Mouse (Mus musculus) forebrain, embryonic 13.5 days (tissue): ENCODE results near the gene Rab29. TPM values are rescaled to one million over a fixed set of nuclear protein-coding genes. Genes with fewer than 3 reads are reported as not detected.
"Not testable (repeated sequence)": the region's sequence is repeated elsewhere in the genome, so short reads cannot be mapped to it uniquely, and the experiment has no call there.

Experiments
- ATAC-seq: fragments of 200-750 bp; cut with Nextera tagmentation; 2 replicates; pipeline ENCODE4 v1.8.0; 2017
- H3K27ac ChIP-seq: fragments of 300-500 bp; sonication (generic); 2 replicates; pipeline ENCODE4 v1.5.1; 2015; ENCODE audit warnings: inconsistent platforms, mild to moderate bottlenecking, moderate library complexity
- H3K27me3 ChIP-seq: fragments of 300-500 bp; sonication (generic); 2 replicates; pipeline ENCODE4 v1.6.1; 2015; ENCODE audit warnings: mild to moderate bottlenecking, inconsistent platforms
- H3K36me3 ChIP-seq: fragments of 300-500 bp; sonication (generic); 2 replicates; pipeline ENCODE4 v1.6.1; 2015; ENCODE audit warnings: mild to moderate bottlenecking, inconsistent platforms; ENCODE audit not compliant: poor library complexity, severe bottlenecking
- H3K4me1 ChIP-seq: fragments of 300-500 bp; sonication (generic); 2 replicates; pipeline ENCODE4 v1.6.1; 2015; ENCODE audit warnings: inconsistent platforms
- H3K4me2 ChIP-seq: fragments of 300-500 bp; sonication (generic); 2 replicates; pipeline ENCODE4 v1.6.1; 2015; ENCODE audit warnings: inconsistent platforms, mild to moderate bottlenecking, moderate library complexity
- H3K4me3 ChIP-seq: fragments of 300-500 bp; sonication (generic); 2 replicates; pipeline ENCODE4 v1.5.1; 2015; ENCODE audit warnings: mild to moderate bottlenecking, inconsistent platforms
- H3K9ac ChIP-seq: fragments of 300-500 bp; sonication (generic); 2 replicates; pipeline ENCODE4 v1.6.1; 2015; ENCODE audit warnings: mild to moderate bottlenecking, inconsistent platforms
- H3K9me3 ChIP-seq: fragments of 300-500 bp; sonication (generic); replicated peaks from 2 replicates; pipeline ENCODE4 v1.6.1; 2016; ENCODE audit warnings: inconsistent platforms
- WGBS: fragments of 180-500 bp; shearing (Covaris S2); methylation state at CpG from one replicate; pipeline ENCODE4 v1.1.7; 2015; 5-methylcytosine and 5-hydroxymethylcytosine counted together
- polyA plus RNA-seq: library from polyadenylated mRNA; unstranded; fragments of >200 nt; fragmentation: Nextera tagmentation; extraction: Ambion mirVana; gene quantifications from 2 replicates; pipeline ENCODE4 v1.2.1, GENCODE M21; 2015

Gene Rab29
- 8.5 and 9.2 TPM in 2 replicates for polyA plus RNA-seq

GRCm38 (mm10) chr1:131867093-131867945, at the start of gene Rab29:
Rab29 (plus strand) TSS chr1:131867224.
- under 1% methylated on average over 46 of the region's 46 CpGs for WGBS
- Histone ChIP-seq H3K4me1 (peaks cover 6% of the 10 kb centered on the region), H3K4me3 (peak within 1 kb of the TSS; percentile 57), H3K4me2 (peak within 1 kb of the TSS; percentile 75), H3K27me3 (0 out of 2 replicates have a peak, but pooled peaks cover 8% of the 10 kb centered on the region), H3K27ac (no peak within 1 kb of the TSS), H3K36me3 (no peaks in the 10 kb centered on the region), H3K9ac (peak within 1 kb of the TSS; percentile 56), H3K9me3 (no peaks in the 10 kb centered on the region)
- peak; percentile 98 for ATAC-seq

GRCm38 (mm10) chr1:131820353-131820752, 46.7 kb upstream of the Rab29 start:
- not testable (repeated sequence) for ATAC-seq, H3K4me2 ChIP-seq, H3K9me3 ChIP-seq, H3K36me3 ChIP-seq, H3K4me1 ChIP-seq, H3K27me3 ChIP-seq, H3K4me3 ChIP-seq, H3K27ac ChIP-seq, H3K9ac ChIP-seq
- WGBS, result 74% methylated on average over 9 of the region's 9 CpGs

GRCm38 (mm10) chr1:131820887-131821328, 46.1 kb upstream of the Rab29 start:
- Histone ChIP-seq H3K4me1 (no peaks in the 10 kb centered on the region), H3K9ac (no peak overlapping the region), H3K4me3 (no peak overlapping the region), H3K27ac (no peak overlapping the region), H3K36me3 (no peaks in the 10 kb centered on the region), H3K9me3 (0 out of 2 replicates have a peak, but pooled peaks cover 3% of the 10 kb centered on the region), H3K4me2 (no peak overlapping the region), H3K27me3 (no peaks in the 10 kb centered on the region)
- 68% methylated on average over 10 of the region's 10 CpGs for WGBS
- ATAC-seq, result peak; percentile 43; the same call in 1 of the 2 replicates

- Histone ChIP-seq H3K4me1 (peaks cover 2% of the 10 kb centered on the region; the same call in 1 of the 2 replicates), H3K27me3 (no peaks in the 10 kb centered on the region; the same call in 1 of the 2 replicates), H3K4me3 (no peak overlapping the region), H3K36me3 (no peaks in the 10 kb centered on the region), H3K9ac (no peak overlapping the region), H3K27ac (no peak overlapping the region), H3K4me2 (no peak overlapping the region), H3K9me3 (0 out of 2 replicates have a peak, but pooled peaks cover 3% of the 10 kb centered on the region)
- ATAC-seq, result no peak
- WGBS, result 77% methylated on average over 8 of the region's 8 CpGs
Observed at GRCm38 (mm10) chr1:131822292-131822691, 44.7 kb upstream of the Rab29 start.

GRCm38 (mm10) chr1:131822856-131823492, 44.0 kb upstream of the Rab29 start:
- 0 out of 2 replicates have a peak, but pooled peaks cover 3% of the 10 kb centered on the region for H3K9me3 ChIP-seq
- H3K9ac ChIP-seq, result no peak overlapping the region
- no peak overlapping the region for H3K4me3 ChIP-seq
- no peak for ATAC-seq
- H3K4me2 ChIP-seq, result no peak overlapping the region
- H3K27me3 ChIP-seq, result no peaks in the 10 kb centered on the region; the same call in 1 of the 2 replicates
- H3K27ac ChIP-seq, result no peak overlapping the region
- peaks cover 4% of the 10 kb centered on the region; the same call in 1 of the 2 replicates for H3K4me1 ChIP-seq
- 85% methylated on average over 1 of the region's 1 CpGs for WGBS
- H3K36me3 ChIP-seq, result no peaks in the 10 kb centered on the region

GRCm38 (mm10) chr1:131823563-131823962, 43.5 kb upstream of the Rab29 start:
- no peak overlapping the region for H3K9ac ChIP-seq
- no peaks in the 10 kb centered on the region; the same call in 1 of the 2 replicates for H3K27me3 ChIP-seq
- ATAC-seq, result no peak
- no peak overlapping the region for H3K4me2 ChIP-seq
- H3K9me3 ChIP-seq, result 0 out of 2 replicates have a peak, but pooled peaks cover 3% of the 10 kb centered on the region
- 68% methylated on average over 5 of the region's 5 CpGs for whole genome bisulfite sequencing
- H3K36me3 ChIP-seq, result no peaks in the 10 kb centered on the region
- no peak overlapping the region for H3K4me3 ChIP-seq
- H3K27ac ChIP-seq, result no peak overlapping the region
- peaks cover 6% of the 10 kb centered on the region; the same call in 1 of the 2 replicates for H3K4me1 ChIP-seq

- Histone ChIP-seq H3K9me3 (no peaks in the 10 kb centered on the region), H3K4me1 (peaks cover 17% of the 10 kb centered on the region), H3K4me2 (no peak overlapping the region), H3K4me3 (no peak overlapping the region), H3K27ac (no peak overlapping the region), H3K9ac (no peak overlapping the region), H3K27me3 (no peaks in the 10 kb centered on the region; the same call in 1 of the 2 replicates), H3K36me3 (no peaks in the 10 kb centered on the region)
- ATAC-seq, result no peak
- 91% methylated on average over 11 of the region's 11 CpGs for WGBS
Observed at GRCm38 (mm10) chr1:131824528-131825181, 42.4 kb upstream of the Rab29 start.

- Histone ChIP-seq H3K4me2 (peak within 1 kb of the TSS; percentile 87), H3K27ac (peak within 1 kb of the TSS; percentile 59), H3K36me3 (0 out of 2 replicates have a peak, but pooled peaks cover 11% of the 10 kb centered on the region), H3K4me3 (peak within 1 kb of the TSS; percentile 79), H3K9ac (peak within 1 kb of the TSS; percentile 81), H3K4me1 (peaks cover 36% of the 10 kb centered on the region), H3K27me3 (no peaks in the 10 kb centered on the region; the same call in 1 of the 2 replicates), H3K9me3 (no peaks in the 10 kb centered on the region)
- WGBS, result 3% methylated on average over 25 of the region's 25 CpGs
- ATAC-seq, result peak; percentile 50
Observed at GRCm38 (mm10) chr1:131827207-131827786, 39.7 kb upstream of the Rab29 start, which contains the start of gene Slc41a1. Slc41a1 (plus strand) TSS chr1:131827493.

- Histone ChIP-seq H3K27me3 (no peaks in the 10 kb centered on the region; the same call in 1 of the 2 replicates), H3K4me1 (peaks cover 42% of the 10 kb centered on the region), H3K27ac (peak overlapping the region; percentile 59), H3K9me3 (no peaks in the 10 kb centered on the region), H3K4me3 (peak overlapping the region; percentile 79), H3K36me3 (0 out of 2 replicates have a peak, but pooled peaks cover 11% of the 10 kb centered on the region), H3K9ac (peak overlapping the region; percentile 81), H3K4me2 (peak overlapping the region; percentile 87)
- peak; percentile 95 for ATAC-seq
- WGBS, result under 1% methylated on average over 35 of the region's 36 CpGs
Observed at GRCm38 (mm10) chr1:131827787-131828258, 39.2 kb upstream of the Rab29 start.

- peak overlapping the region; percentile 79 for H3K4me3 ChIP-seq
- peak overlapping the region; percentile 81 for H3K9ac ChIP-seq
- H3K9me3 ChIP-seq, result no peaks in the 10 kb centered on the region
- H3K27ac ChIP-seq, result peak overlapping the region; percentile 59; the same call in 1 of the 2 replicates
- WGBS, result 2% methylated on average over 21 of the region's 22 CpGs
- H3K36me3 ChIP-seq, result peaks cover 17% of the 10 kb centered on the region; the same call in 1 of the 2 replicates
- ATAC-seq, result peak; percentile 65; the same call in 1 of the 2 replicates
- peaks cover 44% of the 10 kb centered on the region for H3K4me1 ChIP-seq
- peak overlapping the region; percentile 87 for H3K4me2 ChIP-seq
- H3K27me3 ChIP-seq, result no peaks in the 10 kb centered on the region; the same call in 1 of the 2 replicates
Observed at GRCm38 (mm10) chr1:131828297-131829126, 38.5 kb upstream of the Rab29 start.
